Mouse (Mus musculus) liver, embryonic 16.5 days (tissue): ENCODE results near the gene Ccdc12. TPM values are rescaled to one million over a fixed set of nuclear protein-coding genes. Genes with fewer than 3 reads are reported as not detected.

Experiments
- ATAC-seq: fragments of 200-750 bp; cut with Nextera tagmentation; 2 replicates; pipeline ENCODE4 v1.8.0; 2017; ENCODE audit warnings: low read depth, mild to moderate bottlenecking, moderate number of reproducible peaks, moderate library complexity
- H3K27ac ChIP-seq: fragments of 300-500 bp; sonication (generic); 2 replicates; pipeline ENCODE4 v1.5.1; 2014; ENCODE audit warnings: mild to moderate bottlenecking, low read length
- H3K27me3 ChIP-seq: fragments of 300-500 bp; sonication (generic); 2 replicates; pipeline ENCODE4 v1.6.1; 2014; ENCODE audit warnings: low read depth, low read length, mixed read lengths; ENCODE audit not compliant: control insufficient read depth, insufficient read depth
- H3K36me3 ChIP-seq: fragments of 300-500 bp; sonication (generic); 2 replicates; pipeline ENCODE4 v1.6.1; 2014; ENCODE audit warnings: mild to moderate bottlenecking; ENCODE audit not compliant: control insufficient read depth, insufficient read depth
- H3K4me1 ChIP-seq: fragments of 300-500 bp; sonication (generic); 2 replicates; pipeline ENCODE4 v1.6.1; 2014; ENCODE audit warnings: low read depth, low read length, mixed read lengths; ENCODE audit not compliant: control insufficient read depth
- H3K4me2 ChIP-seq: fragments of 300-500 bp; sonication (generic); 2 replicates; pipeline ENCODE4 v1.6.1; 2014; ENCODE audit warnings: low read depth, low read length, mixed read lengths
- H3K4me3 ChIP-seq: fragments of 300-500 bp; sonication (generic); 2 replicates; pipeline ENCODE4 v1.5.1; 2014; ENCODE audit warnings: low read depth, mild to moderate bottlenecking, low read length
- H3K9ac ChIP-seq: fragments of 300-500 bp; sonication (generic); 2 replicates; pipeline ENCODE4 v1.6.1; 2014; ENCODE audit warnings: low read depth, low read length
- H3K9me3 ChIP-seq: fragments of 300-500 bp; sonication (generic); replicated peaks from 2 replicates; pipeline ENCODE4 v1.6.1; 2016; ENCODE audit warnings: low read length; ENCODE audit not compliant: control insufficient read depth
- WGBS: fragments of 180-500 bp; shearing (Covaris S2); extraction: QIAGEN DNeasy Blood & Tissue Kit; methylation state at CpG from one replicate; pipeline ENCODE4 v1.1.7; 2014; ENCODE audit not compliant: insufficient replicate concordance; 5-methylcytosine and 5-hydroxymethylcytosine counted together
- polyA plus RNA-seq: library from polyadenylated mRNA; unstranded; fragments of >200 nt; fragmentation: Nextera tagmentation; extraction: Ambion mirVana; gene quantifications from 2 replicates; pipeline ENCODE4 v1.2.1, GENCODE M21; 2015

Ccdc12 gene
- polyA plus RNA-seq, 1 experiment from 2014 or later: 59.5 TPM

GRCm38 (mm10) chr9:110702848-110703247, 46.5 kb downstream of the Ccdc12 start:
- Histone ChIP-seq H3K27me3 (no peaks in the 10 kb centered on the region), H3K9ac (no peak overlapping the region)

GRCm38 (mm10) chr9:110703951-110704350, 47.6 kb downstream of the Ccdc12 start:
- no peak overlapping the region for H3K4me2 ChIP-seq
- 77% methylated on average over 6 of the region's 6 CpGs for WGBS
- no peak overlapping the region; the same call in 1 of the 2 replicates for H3K27ac ChIP-seq

More at GRCm38 (mm10) chr9:110702848-110703247, 46.5 kb downstream of the Ccdc12 start:
- H3K4me3 ChIP-seq: no peak overlapping the region
- 45% methylated on average over 1 of the region's 1 CpGs for WGBS
- H3K27ac ChIP-seq: no peak overlapping the region
- H3K36me3 ChIP-seq: 0 out of 2 replicates have a peak, but pooled peaks cover 2% of the 10 kb centered on the region
- H3K4me1 ChIP-seq: peaks cover 19% of the 10 kb centered on the region
- no peaks in the 10 kb centered on the region for H3K9me3 ChIP-seq
- no peak overlapping the region for H3K4me2 ChIP-seq
- ATAC-seq: no peak

GRCm38 (mm10) chr9:110706784-110707183, 50.5 kb downstream of the Ccdc12 start:
- Histone ChIP-seq H3K9me3 (no peaks in the 10 kb centered on the region), H3K36me3 (no peaks in the 10 kb centered on the region; the same call in 1 of the 2 replicates), H3K27ac (no peak overlapping the region), H3K4me2 (no peak overlapping the region), H3K9ac (no peak overlapping the region), H3K4me1 (peaks cover 8% of the 10 kb centered on the region), H3K27me3 (no peaks in the 10 kb centered on the region), H3K4me3 (no peak overlapping the region)
- 44% methylated on average over 5 of the region's 5 CpGs for WGBS
- ATAC-seq: no peak

More at GRCm38 (mm10) chr9:110703951-110704350, 47.6 kb downstream of the Ccdc12 start:
- H3K36me3 ChIP-seq: 0 out of 2 replicates have a peak, but pooled peaks cover 2% of the 10 kb centered on the region
- H3K27me3 ChIP-seq: no peaks in the 10 kb centered on the region
- no peak overlapping the region for H3K4me3 ChIP-seq
- peaks cover 19% of the 10 kb centered on the region for H3K4me1 ChIP-seq
- no peaks in the 10 kb centered on the region for H3K9me3 ChIP-seq
- ATAC-seq: no peak
- no peak overlapping the region for H3K9ac ChIP-seq

- Histone ChIP-seq H3K36me3 (no peaks in the 10 kb centered on the region; the same call in 1 of the 2 replicates), H3K9ac (no peak overlapping the region), H3K4me2 (no peak overlapping the region), H3K4me3 (peak overlapping the region; percentile 33), H3K27ac (no peak overlapping the region), H3K9me3 (no peaks in the 10 kb centered on the region), H3K27me3 (no peaks in the 10 kb centered on the region), H3K4me1 (peaks cover 4% of the 10 kb centered on the region)
- WGBS: 19% methylated on average over 5 of the region's 5 CpGs
- peak; percentile 78 for ATAC-seq
Measured at GRCm38 (mm10) chr9:110709640-110710258, 53.4 kb downstream of the Ccdc12 start.

GRCm38 (mm10) chr9:110711532-110711931, 55.2 kb downstream of the Ccdc12 start:
- H3K9ac ChIP-seq: no peak overlapping the region
- H3K4me3 ChIP-seq: no peak overlapping the region
- no peak for ATAC-seq
- no peaks in the 10 kb centered on the region for H3K9me3 ChIP-seq
- no peak overlapping the region for H3K27ac ChIP-seq
- H3K4me1 ChIP-seq: peaks cover 4% of the 10 kb centered on the region
- WGBS: 90% methylated on average over 1 of the region's 1 CpGs
- no peaks in the 10 kb centered on the region; the same call in 1 of the 2 replicates for H3K36me3 ChIP-seq
- no peaks in the 10 kb centered on the region for H3K27me3 ChIP-seq
- no peak overlapping the region for H3K4me2 ChIP-seq

- no peak for ATAC-seq
- WGBS: 77% methylated on average over 6 of the region's 6 CpGs
Measured at GRCm38 (mm10) chr9:110711996-110712395, 55.7 kb downstream of the Ccdc12 start.

GRCm38 (mm10) chr9:110712545-110712944, 56.2 kb downstream of the Ccdc12 start:
- H3K4me1 ChIP-seq: peaks cover 4% of the 10 kb centered on the region; the same call in 1 of the 2 replicates
- WGBS: 81% methylated on average over 4 of the region's 4 CpGs
- no peaks in the 10 kb centered on the region for H3K27me3 ChIP-seq
- no peaks in the 10 kb centered on the region; the same call in 1 of the 2 replicates for H3K36me3 ChIP-seq
- no peaks in the 10 kb centered on the region for H3K9me3 ChIP-seq
- no peak overlapping the region for H3K27ac ChIP-seq
- ATAC-seq: no peak
- H3K4me2 ChIP-seq: no peak overlapping the region
- H3K9ac ChIP-seq: no peak overlapping the region
- no peak overlapping the region for H3K4me3 ChIP-seq

More at GRCm38 (mm10) chr9:110711996-110712395, 55.7 kb downstream of the Ccdc12 start:
- Histone ChIP-seq H3K4me2 (no peak overlapping the region), H3K36me3 (no peaks in the 10 kb centered on the region; the same call in 1 of the 2 replicates), H3K27me3 (no peaks in the 10 kb centered on the region), H3K9me3 (no peaks in the 10 kb centered on the region), H3K4me3 (no peak overlapping the region), H3K27ac (no peak overlapping the region), H3K4me1 (peaks cover 4% of the 10 kb centered on the region), H3K9ac (no peak overlapping the region)

GRCm38 (mm10) chr9:110713389-110713788, 57.1 kb downstream of the Ccdc12 start:
- no peaks in the 10 kb centered on the region for H3K27me3 ChIP-seq
- no peaks in the 10 kb centered on the region for H3K9me3 ChIP-seq
- WGBS: 63% methylated on average over 1 of the region's 1 CpGs
- no peak overlapping the region for H3K27ac ChIP-seq
- H3K4me3 ChIP-seq: no peak overlapping the region
- no peak overlapping the region for H3K9ac ChIP-seq
- no peaks in the 10 kb centered on the region; the same call in 1 of the 2 replicates for H3K36me3 ChIP-seq
- ATAC-seq: no peak
- peaks cover 4% of the 10 kb centered on the region; the same call in 1 of the 2 replicates for H3K4me1 ChIP-seq
- no peak overlapping the region for H3K4me2 ChIP-seq

GRCm38 (mm10) chr9:110715426-110715825, 59.1 kb downstream of the Ccdc12 start:
- Histone ChIP-seq H3K4me2 (no peak overlapping the region), H3K27me3 (no peaks in the 10 kb centered on the region), H3K36me3 (no peaks in the 10 kb centered on the region; the same call in 1 of the 2 replicates), H3K4me3 (no peak overlapping the region), H3K9ac (no peak overlapping the region), H3K9me3 (no peaks in the 10 kb centered on the region), H3K4me1 (no peaks in the 10 kb centered on the region), H3K27ac (no peak overlapping the region)
- WGBS: 65% methylated on average over 1 of the region's 1 CpGs
- no peak for ATAC-seq
